7 mouse cellular contexts compared by ENCODE assay signal in genomic region chr6:128424269-128425019, GRCm38 (mm10). TPM values are rescaled to one million over a fixed set of nuclear protein-coding genes. Genes with fewer than 3 reads are reported as not detected.
A peak's percentile ranks its signal among the peaks of the same experiment; 100 is the strongest.
DNase-seq lines count a peak whose midpoint lies in the region; ATAC-seq lines count a peak whose summit lies in the region.

Gene Itfg2, minus strand, starts transcription at chr6:128424931.

- no peaks in the 10 kb centered on the region for H3K9me3 ChIP-seq in embryonic facial prominence, embryonic 10.5 days
- no peaks in the 10 kb centered on the region for H3K9me3 ChIP-seq in limb, embryonic 10.5 days (replicated peaks)
- H3K9me3 ChIP-seq in midbrain, embryonic 13.5 days = no peaks in the 10 kb centered on the region

- ATAC-seq in granulocyte monocyte progenitor cell, adult 5-6 weeks (replicated peaks; ENCODE audit: poor library complexity, severe bottlenecking) = peak; percentile 90
- ATAC-seq in midbrain, embryonic 13.5 days = peak; percentile 95

- peak within 1 kb of the TSS; percentile 73 for H3K4me2 ChIP-seq in midbrain, embryonic 13.5 days (replicated peaks)

- no peaks in the 10 kb centered on the region for H3K27me3 ChIP-seq in embryonic facial prominence, embryonic 10.5 days (replicated peaks; ENCODE audit: low read depth, poor library complexity, severe bottlenecking)
- H3K27me3 ChIP-seq in limb, embryonic 10.5 days (ENCODE audit: low read depth, poor library complexity, severe bottlenecking) = no peaks in the 10 kb centered on the region
- H3K27me3 ChIP-seq in midbrain, embryonic 13.5 days = no peaks in the 10 kb centered on the region

- H3K9ac ChIP-seq in midbrain, embryonic 13.5 days (replicated peaks) = peak within 1 kb of the TSS; percentile 78

- peaks cover 7% of the 10 kb centered on the region; the same call in 1 of the 2 replicates for H3K4me1 ChIP-seq in embryonic facial prominence, embryonic 10.5 days
- H3K4me1 ChIP-seq in limb, embryonic 10.5 days = peaks cover 8% of the 10 kb centered on the region; the same call in 1 of the 2 replicates
- H3K4me1 ChIP-seq in midbrain, embryonic 13.5 days (replicated peaks) = peaks cover 17% of the 10 kb centered on the region

- H3K36me3 ChIP-seq in embryonic facial prominence, embryonic 10.5 days (replicated peaks) = peaks cover 38% of the 10 kb centered on the region
- H3K36me3 ChIP-seq in limb, embryonic 10.5 days = peaks cover 39% of the 10 kb centered on the region
- H3K36me3 ChIP-seq in midbrain, embryonic 13.5 days = peaks cover 25% of the 10 kb centered on the region

- H3K4me3 ChIP-seq in embryonic facial prominence, embryonic 10.5 days = peak within 1 kb of the TSS; percentile 72
- H3K4me3 ChIP-seq in limb, embryonic 10.5 days = peak within 1 kb of the TSS; percentile 64
- H3K4me3 ChIP-seq in midbrain, embryonic 13.5 days (replicated peaks) = peak within 1 kb of the TSS; percentile 70

- under 1% methylated on average over 42 of the region's 42 CpGs for WGBS in embryonic facial prominence, embryonic 10.5 days
- WGBS in limb, embryonic 10.5 days = under 1% methylated on average over 42 of the region's 42 CpGs
- WGBS in midbrain, embryonic 13.5 days = under 1% methylated on average over 42 of the region's 42 CpGs

- H3K27ac ChIP-seq in embryonic facial prominence, embryonic 10.5 days (replicated peaks) = peak within 1 kb of the TSS; percentile 98
- H3K27ac ChIP-seq in limb, embryonic 10.5 days = peak within 1 kb of the TSS; percentile 95
- H3K27ac ChIP-seq in midbrain, embryonic 13.5 days = peak within 1 kb of the TSS; percentile 97

- DNase-seq in adrenal gland, postnatal 10 days = peak; percentile 96
- peak; percentile 94 for DNase-seq in embryonic facial prominence, embryonic 10.5 days (ENCODE audit: low spot score)
- peak; percentile 96 for DNase-seq in kidney, adult 11 months
- DNase-seq in limb, embryonic 10.5 days (ENCODE audit: low spot score) = peak; percentile 93
- DNase-seq in spleen, adult 12 weeks (ENCODE audit: low spot score) = peak; percentile 96

RNA-seq across cellular contexts. Expression of gene Itfg2, which starts in this region (rescaled TPM):
- 10 to 100 TPM; 19.2 to 19.9 TPM for total RNA-seq in adrenal gland, postnatal 10 days (2021)
- 39.0 and 43.7 TPM in 2 replicates for polyA plus RNA-seq in embryonic facial prominence, embryonic 10.5 days (2016; fragmentation: Nextera tagmentation; extraction: Ambion mirVana)
- total RNA-seq in granulocyte monocyte progenitor cell, adult 5-6 weeks (2014; fragmentation: Nextera tagmentation) = 9.9 and 75.9 TPM in 2 replicates
- total RNA-seq in granulocyte monocyte progenitor cell, adult 5-6 weeks (2017) = 23.5 and 33.3 TPM in 2 replicates
- 40.8 and 47.8 TPM in 2 replicates for polyA plus RNA-seq in limb, embryonic 10.5 days (2016; fragmentation: Nextera tagmentation; extraction: Ambion mirVana)
- polyA plus RNA-seq in midbrain, embryonic 13.5 days (2015; fragmentation: Nextera tagmentation; extraction: Ambion mirVana) = 43.6 and 48.7 TPM in 2 replicates

Comparison
In these comparisons a context has a peak if more than half of its experiments do, and no peak if none do; other contexts are left out.
1. Peak in every context shown above with its lines: DNase-seq, ATAC-seq, H3K4me3 ChIP-seq and H3K27ac ChIP-seq.